Mouse (Mus musculus): ENCODE results near the gene Prok1. TPM values are rescaled to one million over a fixed set of nuclear protein-coding genes. Genes with fewer than 3 reads are reported as not detected.
A peak's percentile ranks its signal among the peaks of the same experiment; 100 is the strongest.

Gene Prok1
- 0.14 TPM in 1 of 2 replicates, not detected in the other for polyA plus RNA-seq (2015; fragmentation: Nextera tagmentation; extraction: Ambion mirVana)

GRCm38 (mm10) chr3:107239607-107240006 is at the start of gene Prok1:
TSS of gene Prok1 (minus strand) at chr3:107239707.
- Histone ChIP-seq H3K4me3 (ENCODE audit: low read length) (no peak within 1 kb of the TSS), H3K4me1 (ENCODE audit: insufficient read depth, low read length) (no peaks in the 10 kb centered on the region), H3K4me2 (replicated peaks; ENCODE audit: low read depth, low read length) (no peak within 1 kb of the TSS), H3K36me3 (ENCODE audit: insufficient read depth, low read length) (no peaks in the 10 kb centered on the region), H3K9me3 (ENCODE audit: low read length) (no peaks in the 10 kb centered on the region), H3K27ac (ENCODE audit: low read length) (no peak within 1 kb of the TSS), H3K9ac (replicated peaks; ENCODE audit: low read length) (no peak within 1 kb of the TSS), H3K27me3 (ENCODE audit: insufficient read depth, low read length) (no peaks in the 10 kb centered on the region)
- ATAC-seq (ENCODE audit: low FRiP score, low TSS enrichment), result no peak
- 89% methylated on average over 9 of the region's 9 CpGs for WGBS

GRCm38 (mm10) chr3:107287346-107287745 is 47.8 kb upstream of the Prok1 start:
- no peak for ATAC-seq (ENCODE audit: low FRiP score, low TSS enrichment)
- Histone ChIP-seq H3K36me3 (ENCODE audit: insufficient read depth, low read length) (peaks cover 13% of the 10 kb centered on the region), H3K9ac (replicated peaks; ENCODE audit: low read length) (no peak overlapping the region), H3K9me3 (ENCODE audit: low read length) (no peaks in the 10 kb centered on the region), H3K27me3 (ENCODE audit: insufficient read depth, low read length) (no peaks in the 10 kb centered on the region), H3K27ac (ENCODE audit: low read length) (no peak overlapping the region), H3K4me2 (replicated peaks; ENCODE audit: low read depth, low read length) (no peak overlapping the region), H3K4me1 (ENCODE audit: insufficient read depth, low read length) (peaks cover 14% of the 10 kb centered on the region), H3K4me3 (ENCODE audit: low read length) (no peak overlapping the region)

- Histone ChIP-seq H3K4me3 (ENCODE audit: low read length) (no peak overlapping the region), H3K4me2 (replicated peaks; ENCODE audit: low read depth, low read length) (no peak overlapping the region), H3K27ac (ENCODE audit: low read length) (no peak overlapping the region), H3K36me3 (ENCODE audit: insufficient read depth, low read length) (peaks cover 15% of the 10 kb centered on the region), H3K9ac (replicated peaks; ENCODE audit: low read length) (no peak overlapping the region), H3K4me1 (ENCODE audit: insufficient read depth, low read length) (peaks cover 6% of the 10 kb centered on the region), H3K27me3 (ENCODE audit: insufficient read depth, low read length) (no peaks in the 10 kb centered on the region), H3K9me3 (ENCODE audit: low read length) (no peaks in the 10 kb centered on the region)
- ATAC-seq (ENCODE audit: low FRiP score, low TSS enrichment), result no peak
- 65% methylated on average over 2 of the region's 2 CpGs for WGBS
These were observed 46.6 kb upstream of the Prok1 start for GRCm38 (mm10) chr3:107286123-107286522.

GRCm38 (mm10) chr3:107278479-107279269 is 39.2 kb upstream of the Prok1 start, which contains the start of gene Lamtor5:
TSS of gene Lamtor5 (plus strand) at chr3:107278858.
- peak within 1 kb of the TSS; percentile 84 for H3K9ac ChIP-seq (replicated peaks; ENCODE audit: low read length)
- H3K36me3 ChIP-seq (ENCODE audit: insufficient read depth, low read length), result peaks cover 9% of the 10 kb centered on the region
- peaks cover 10% of the 10 kb centered on the region for H3K4me1 ChIP-seq (ENCODE audit: insufficient read depth, low read length)
- no peaks in the 10 kb centered on the region for H3K27me3 ChIP-seq (ENCODE audit: insufficient read depth, low read length)
- peak within 1 kb of the TSS; percentile 53; the same call in 1 of the 2 replicates for H3K27ac ChIP-seq (ENCODE audit: low read length)
- peak within 1 kb of the TSS; percentile 68 for H3K4me2 ChIP-seq (replicated peaks; ENCODE audit: low read depth, low read length)
- 3% methylated on average over 43 of the region's 43 CpGs for WGBS
- ATAC-seq (ENCODE audit: low FRiP score, low TSS enrichment), result peak; percentile 90
- H3K9me3 ChIP-seq (ENCODE audit: low read length), result no peaks in the 10 kb centered on the region
- H3K4me3 ChIP-seq (ENCODE audit: low read length), result peak within 1 kb of the TSS; percentile 89

GRCm38 (mm10) chr3:107276626-107277025 is 37.1 kb upstream of the Prok1 start:
- peaks cover 10% of the 10 kb centered on the region for H3K4me1 ChIP-seq (ENCODE audit: insufficient read depth, low read length)
- no peak overlapping the region for H3K27ac ChIP-seq (ENCODE audit: low read length)
- H3K36me3 ChIP-seq (ENCODE audit: insufficient read depth, low read length), result no peaks in the 10 kb centered on the region
- no peak for ATAC-seq (ENCODE audit: low FRiP score, low TSS enrichment)
- no peak overlapping the region for H3K4me2 ChIP-seq (replicated peaks; ENCODE audit: low read depth, low read length)
- H3K4me3 ChIP-seq (ENCODE audit: low read length), result no peak overlapping the region
- H3K9ac ChIP-seq (replicated peaks; ENCODE audit: low read length), result no peak overlapping the region
- 87% methylated on average over 3 of the region's 3 CpGs for WGBS
- H3K27me3 ChIP-seq (ENCODE audit: insufficient read depth, low read length), result no peaks in the 10 kb centered on the region
- H3K9me3 ChIP-seq (ENCODE audit: low read length), result no peaks in the 10 kb centered on the region

GRCm38 (mm10) chr3:107275996-107276395 is 36.5 kb upstream of the Prok1 start:
- Histone ChIP-seq H3K4me1 (ENCODE audit: insufficient read depth, low read length) (peaks cover 10% of the 10 kb centered on the region), H3K27ac (ENCODE audit: low read length) (no peak overlapping the region), H3K9me3 (ENCODE audit: low read length) (no peaks in the 10 kb centered on the region), H3K27me3 (ENCODE audit: insufficient read depth, low read length) (no peaks in the 10 kb centered on the region), H3K9ac (replicated peaks; ENCODE audit: low read length) (no peak overlapping the region), H3K36me3 (ENCODE audit: insufficient read depth, low read length) (no peaks in the 10 kb centered on the region), H3K4me2 (replicated peaks; ENCODE audit: low read depth, low read length) (no peak overlapping the region), H3K4me3 (ENCODE audit: low read length) (no peak overlapping the region)
- 55% methylated on average over 4 of the region's 4 CpGs for WGBS
- ATAC-seq (ENCODE audit: low FRiP score, low TSS enrichment), result no peak

GRCm38 (mm10) chr3:107275351-107275750 is 35.8 kb upstream of the Prok1 start:
- ATAC-seq (ENCODE audit: low FRiP score, low TSS enrichment), result no peak
- Histone ChIP-seq H3K4me3 (ENCODE audit: low read length) (no peak overlapping the region), H3K4me2 (replicated peaks; ENCODE audit: low read depth, low read length) (no peak overlapping the region), H3K27ac (ENCODE audit: low read length) (no peak overlapping the region), H3K9ac (replicated peaks; ENCODE audit: low read length) (no peak overlapping the region), H3K9me3 (ENCODE audit: low read length) (no peaks in the 10 kb centered on the region), H3K27me3 (ENCODE audit: insufficient read depth, low read length) (no peaks in the 10 kb centered on the region), H3K4me1 (ENCODE audit: insufficient read depth, low read length) (peaks cover 10% of the 10 kb centered on the region), H3K36me3 (ENCODE audit: insufficient read depth, low read length) (no peaks in the 10 kb centered on the region)
- WGBS, result 61% methylated on average over 5 of the region's 5 CpGs

GRCm38 (mm10) chr3:107273820-107274219 is 34.3 kb upstream of the Prok1 start:
- no peaks in the 10 kb centered on the region for H3K4me1 ChIP-seq (ENCODE audit: insufficient read depth, low read length)
- no peaks in the 10 kb centered on the region for H3K9me3 ChIP-seq (ENCODE audit: low read length)
- no peaks in the 10 kb centered on the region for H3K27me3 ChIP-seq (ENCODE audit: insufficient read depth, low read length)
- H3K4me2 ChIP-seq (replicated peaks; ENCODE audit: low read depth, low read length), result no peak overlapping the region
- no peak overlapping the region for H3K4me3 ChIP-seq (ENCODE audit: low read length)
- no peaks in the 10 kb centered on the region for H3K36me3 ChIP-seq (ENCODE audit: insufficient read depth, low read length)
- H3K9ac ChIP-seq (replicated peaks; ENCODE audit: low read length), result no peak overlapping the region
- ATAC-seq (ENCODE audit: low FRiP score, low TSS enrichment), result 0 out of 2 replicates have a peak, but pooled peaks have one; percentile 58
- 9% methylated on average over 3 of the region's 3 CpGs for WGBS
- no peak overlapping the region for H3K27ac ChIP-seq (ENCODE audit: low read length)

GRCm38 (mm10) chr3:107272433-107272832 is 32.9 kb upstream of the Prok1 start:
- Histone ChIP-seq H3K4me3 (ENCODE audit: low read length) (no peak overlapping the region), H3K27ac (ENCODE audit: low read length) (no peak overlapping the region), H3K9ac (replicated peaks; ENCODE audit: low read length) (no peak overlapping the region), H3K9me3 (ENCODE audit: low read length) (no peaks in the 10 kb centered on the region), H3K4me1 (ENCODE audit: insufficient read depth, low read length) (no peaks in the 10 kb centered on the region), H3K27me3 (ENCODE audit: insufficient read depth, low read length) (no peaks in the 10 kb centered on the region), H3K36me3 (ENCODE audit: insufficient read depth, low read length) (no peaks in the 10 kb centered on the region), H3K4me2 (replicated peaks; ENCODE audit: low read depth, low read length) (no peak overlapping the region)
- WGBS, result 87% methylated on average over 3 of the region's 3 CpGs
- no peak for ATAC-seq (ENCODE audit: low FRiP score, low TSS enrichment)

GRCm38 (mm10) chr3:107266814-107267345 is 27.4 kb upstream of the Prok1 start:
- Histone ChIP-seq H3K9me3 (ENCODE audit: low read length) (no peaks in the 10 kb centered on the region), H3K4me1 (ENCODE audit: insufficient read depth, low read length) (no peaks in the 10 kb centered on the region), H3K27ac (ENCODE audit: low read length) (no peak overlapping the region), H3K4me2 (replicated peaks; ENCODE audit: low read depth, low read length) (no peak overlapping the region), H3K36me3 (ENCODE audit: insufficient read depth, low read length) (no peaks in the 10 kb centered on the region), H3K27me3 (ENCODE audit: insufficient read depth, low read length) (no peaks in the 10 kb centered on the region), H3K9ac (replicated peaks; ENCODE audit: low read length) (no peak overlapping the region), H3K4me3 (ENCODE audit: low read length) (no peak overlapping the region)
- no peak for ATAC-seq (ENCODE audit: low FRiP score, low TSS enrichment)
- WGBS, result 64% methylated on average over 2 of the region's 2 CpGs

Data from kidney, embryonic 16.5 days (tissue).